9 mouse cellular contexts compared by ENCODE assay signal in genomic region chr16:22795497-22795896, GRCm38 (mm10). TPM values are rescaled to one million over a fixed set of nuclear protein-coding genes. Genes with fewer than 3 reads are reported as not detected.
DNase-seq lines count a peak whose midpoint lies in the region; ATAC-seq and TF ChIP-seq lines count a peak whose summit lies in the region.
"Had no signal": no experiment of that assay in that cellular context is flagged by ENCODE, and none has a peak within 500 bp of the region (broad histone marks: within the 10 kb centered on the region; RNA-seq: fewer than 3 reads in every experiment).

No protein-coding gene starts in this region.

- no peak overlapping the region for H3K27ac ChIP-seq in kidney, embryonic 16.5 days (ENCODE audit: low read length)
- no peak overlapping the region for H3K27ac ChIP-seq in ES-Bruce4 (ENCODE audit: insufficient read depth, low read length)
- H3K27ac ChIP-seq: lung, embryonic 15.5 days had no signal

- H3K9me3 ChIP-seq in kidney, embryonic 16.5 days (ENCODE audit: low read length) = no peaks in the 10 kb centered on the region
- no peaks in the 10 kb centered on the region for H3K9me3 ChIP-seq in ES-Bruce4 (replicated peaks; ENCODE audit: control insufficient read depth, insufficient read depth, low read length, poor library complexity, severe bottlenecking)
- H3K9me3 ChIP-seq: lung, embryonic 15.5 days had no signal

- no peak for TF ChIP-seq POLR2A in ES-Bruce4 (IDR thresholded peaks at IDR 0.05; ENCODE audit: insufficient read depth, low read length)

- H3K4me2 ChIP-seq in kidney, embryonic 16.5 days (replicated peaks; ENCODE audit: low read depth, low read length) = no peak overlapping the region
- H3K4me2 ChIP-seq: lung, embryonic 15.5 days had no signal

- no peaks in the 10 kb centered on the region for H3K27me3 ChIP-seq in kidney, embryonic 16.5 days (ENCODE audit: insufficient read depth, low read length)
- no peaks in the 10 kb centered on the region for H3K27me3 ChIP-seq in ES-Bruce4 (ENCODE audit: control insufficient read depth, insufficient read depth, low read length, poor library complexity, severe bottlenecking)

- no peak for ATAC-seq in kidney, embryonic 16.5 days (ENCODE audit: low FRiP score, low TSS enrichment)
- ATAC-seq: inflammation-experienced regulatory T-cells, adult 6 months had no signal

- no peaks in the 10 kb centered on the region for H3K36me3 ChIP-seq in kidney, embryonic 16.5 days (ENCODE audit: insufficient read depth, low read length)
- H3K36me3 ChIP-seq in ES-Bruce4 (ENCODE audit: control insufficient read depth, insufficient read depth, low read length, poor library complexity, severe bottlenecking) = no peaks in the 10 kb centered on the region
- H3K36me3 ChIP-seq: lung, embryonic 15.5 days had no signal

- no peak overlapping the region for H3K4me3 ChIP-seq in kidney, embryonic 16.5 days (ENCODE audit: low read length)
- no peak overlapping the region for H3K4me3 ChIP-seq in ES-Bruce4 (ENCODE audit: low read depth, low read length)
- H3K4me3 ChIP-seq: lung, embryonic 15.5 days had no signal

- no peak overlapping the region for H3K9ac ChIP-seq in kidney, embryonic 16.5 days (replicated peaks; ENCODE audit: low read length)
- no peak overlapping the region for H3K9ac ChIP-seq in ES-Bruce4 (ENCODE audit: low read depth, poor library complexity, severe bottlenecking)
- H3K9ac ChIP-seq: lung, embryonic 15.5 days had no signal

- 87% methylated on average over 3 of the region's 3 CpGs for WGBS in kidney, embryonic 16.5 days

- no peaks in the 10 kb centered on the region for H3K4me1 ChIP-seq in kidney, embryonic 16.5 days (ENCODE audit: insufficient read depth, low read length)
- no peaks in the 10 kb centered on the region for H3K4me1 ChIP-seq in ES-Bruce4 (ENCODE audit: control insufficient read depth, insufficient read depth, low read length)

- peak; percentile 33 for TF ChIP-seq CTCF in ES-Bruce4 (IDR thresholded peaks at IDR 0.05; ENCODE audit: low read depth, low read length)

- TF ChIP-seq EP300 in ES-Bruce4 (IDR thresholded peaks at IDR 0.05; ENCODE audit: insufficient read depth, low read depth, low read length) = no peak

- peak; percentile 40 for DNase-seq in kidney, adult 18-20 months
- DNase-seq in adipocyte (ENCODE audit: low spot score) = peak; percentile 45
- peak; percentile 22 for DNase-seq in kidney, postnatal 14 days
- no peak for DNase-seq in layer of hippocampus, postnatal 14 days (ENCODE audit: low spot score in 2 of 2)
- no peak for DNase-seq in thymus, postnatal 10 days (ENCODE audit: low spot score in 2 of 2)

RNA-seq across cellular contexts. Expression of gene Crygs, which starts 15.9 kb away (rescaled TPM):
- 0.31 TPM in 1 of 2 replicates, not detected in the other for polyA plus RNA-seq in kidney, embryonic 16.5 days (2015; fragmentation: Nextera tagmentation; extraction: Ambion mirVana)
- not detected in 2 replicates for polyA plus RNA-seq in ES-Bruce4 (2011; ENCODE audit: insufficient read depth, insufficient read length, low read depth, missing spikeins)
- not detected for total RNA-seq in layer of hippocampus, postnatal 14 days (2021)
- polyA plus RNA-seq: inflammation-experienced regulatory T-cells, adult 6 months; lung, embryonic 15.5 days had no signal

Comparison
In these comparisons a context has a peak if more than half of its experiments do, and no peak if none do; other contexts are left out.
1. DNase-seq: peak in kidney, adult 18-20 months (single experiment), adipocyte (single experiment) and kidney, postnatal 14 days (single experiment); none in layer of hippocampus, postnatal 14 days (0 of 2) and thymus, postnatal 10 days (0 of 2).